Mouse (Mus musculus): ENCODE results near the gene Capn9.

- TF ChIP-seq POLR2A (IDR thresholded peaks at IDR 0.05; ENCODE audit: borderline replicate concordance, extremely low read depth, insufficient read depth, insufficient read length, poor library complexity, severe bottlenecking) (no peak), CTCF (IDR thresholded peaks at IDR 0.05; ENCODE audit: borderline replicate concordance, extremely low read depth, insufficient read depth, insufficient read length) (no peak)
Observed at GRCm38 (mm10) chr8:124651776-124652175, 75.9 kb downstream of the Capn9 start.

Measured in brain, embryonic 14.5 days (tissue).